ENCODE assay signal across 10 mouse cellular contexts in genomic region chr12:105875112-105875511, GRCm38 (mm10).
A peak's percentile ranks its signal among the peaks of the same experiment; 100 is the strongest.
DNase-seq lines count a peak whose midpoint lies in the region; ATAC-seq lines count a peak whose summit lies in the region.
"Had no signal": no experiment of that assay in that cellular context is flagged by ENCODE, and none has a peak within 500 bp of the region (broad histone marks: within the 10 kb centered on the region; RNA-seq: fewer than 3 reads in every experiment).

No protein-coding gene starts in this region.

- DNase-seq in heart, embryonic 10.5 days (ENCODE audit: low spot score) = no peak
- DNase-seq in heart, adult 9 months (ENCODE audit: low spot score in 2 of 2) = no peak
- no peak for DNase-seq in spleen, adult 18-20 months
- no peak for DNase-seq in gastrocnemius, postnatal 14 days
- DNase-seq in adrenal gland, adult 8-10 months = no peak
- DNase-seq: lung, postnatal 10 days had no signal

- peaks cover 9% of the 10 kb centered on the region; the same call in 1 of the 2 replicates for H3K4me1 ChIP-seq in heart, embryonic 10.5 days
- H3K4me1 ChIP-seq in forebrain, embryonic 12.5 days = peaks cover 25% of the 10 kb centered on the region
- peaks cover 22% of the 10 kb centered on the region; the same call in 1 of the 2 replicates for H3K4me1 ChIP-seq in midbrain, embryonic 12.5 days
- H3K4me1 ChIP-seq: stomach, embryonic 15.5 days had no signal

- no peak overlapping the region for H3K27ac ChIP-seq in heart, embryonic 10.5 days
- peak overlapping the region; percentile 64 for H3K27ac ChIP-seq in forebrain, embryonic 12.5 days
- no peak overlapping the region for H3K27ac ChIP-seq in midbrain, embryonic 12.5 days (replicated peaks)
- H3K27ac ChIP-seq: stomach, embryonic 15.5 days had no signal

- H3K27me3 ChIP-seq in heart, embryonic 10.5 days (ENCODE audit: insufficient read depth, poor library complexity, severe bottlenecking) = peaks cover 48% of the 10 kb centered on the region; the same call in 1 of the 2 replicates
- H3K27me3 ChIP-seq in forebrain, embryonic 12.5 days = peaks cover 11% of the 10 kb centered on the region; the same call in 1 of the 2 replicates
- peaks cover 78% of the 10 kb centered on the region for H3K27me3 ChIP-seq in midbrain, embryonic 12.5 days
- H3K27me3 ChIP-seq: stomach, embryonic 15.5 days had no signal

- intact Hi-C loops in gastrocnemius, postnatal 14 days (cut with DNase I; ENCODE audit: low total_unique reads) = no loop called here

- peaks cover 7% of the 10 kb centered on the region for H3K9me3 ChIP-seq in heart, embryonic 10.5 days
- peaks cover 9% of the 10 kb centered on the region for H3K9me3 ChIP-seq in forebrain, embryonic 12.5 days
- peaks cover 10% of the 10 kb centered on the region for H3K9me3 ChIP-seq in midbrain, embryonic 12.5 days
- H3K9me3 ChIP-seq: stomach, embryonic 15.5 days had no signal

- no peaks in the 10 kb centered on the region for H3K36me3 ChIP-seq in heart, embryonic 10.5 days
- no peaks in the 10 kb centered on the region for H3K36me3 ChIP-seq in forebrain, embryonic 12.5 days (replicated peaks)
- no peaks in the 10 kb centered on the region for H3K36me3 ChIP-seq in midbrain, embryonic 12.5 days
- H3K36me3 ChIP-seq: stomach, embryonic 15.5 days had no signal

- ATAC-seq in cerebellum, adult (ENCODE audit: insufficient number of reproducible peaks, low FRiP score, low TSS enrichment) = peak; percentile 43; the same call in 1 of the 2 replicates
- peak; percentile 86 for ATAC-seq in forebrain, embryonic 12.5 days (ENCODE audit: low FRiP score)
- ATAC-seq in midbrain, embryonic 12.5 days (ENCODE audit: low FRiP score, low read depth) = peak; percentile 92

- WGBS in heart, embryonic 10.5 days = 12% methylated on average over 17 of the region's 17 CpGs
- WGBS in forebrain, embryonic 12.5 days = 9% methylated on average over 17 of the region's 17 CpGs
- WGBS in midbrain, embryonic 12.5 days = 8% methylated on average over 17 of the region's 17 CpGs

- 0 out of 2 replicates have a peak overlapping the region, but pooled peaks have one; percentile 22 for H3K4me2 ChIP-seq in forebrain, embryonic 12.5 days
- H3K4me2 ChIP-seq in midbrain, embryonic 12.5 days (replicated peaks) = peak overlapping the region; percentile 34
- H3K4me2 ChIP-seq: stomach, embryonic 15.5 days had no signal

- peak overlapping the region; percentile 35; the same call in 1 of the 2 replicates for H3K4me3 ChIP-seq in heart, embryonic 10.5 days
- no peak overlapping the region for H3K4me3 ChIP-seq in forebrain, embryonic 12.5 days (replicated peaks)
- no peak overlapping the region for H3K4me3 ChIP-seq in midbrain, embryonic 12.5 days
- H3K4me3 ChIP-seq: stomach, embryonic 15.5 days had no signal

- H3K9ac ChIP-seq in forebrain, embryonic 12.5 days = no peak overlapping the region
- no peak overlapping the region for H3K9ac ChIP-seq in midbrain, embryonic 12.5 days (replicated peaks)
- H3K9ac ChIP-seq: stomach, embryonic 15.5 days had no signal
